Mouse (Mus musculus): ENCODE measurements around the gene Cpox.
"Not testable (repeated sequence)": the region's sequence is repeated elsewhere in the genome, so short reads cannot be mapped to it uniquely, and the experiment has no call there.

Gene Cpox

DNA sequence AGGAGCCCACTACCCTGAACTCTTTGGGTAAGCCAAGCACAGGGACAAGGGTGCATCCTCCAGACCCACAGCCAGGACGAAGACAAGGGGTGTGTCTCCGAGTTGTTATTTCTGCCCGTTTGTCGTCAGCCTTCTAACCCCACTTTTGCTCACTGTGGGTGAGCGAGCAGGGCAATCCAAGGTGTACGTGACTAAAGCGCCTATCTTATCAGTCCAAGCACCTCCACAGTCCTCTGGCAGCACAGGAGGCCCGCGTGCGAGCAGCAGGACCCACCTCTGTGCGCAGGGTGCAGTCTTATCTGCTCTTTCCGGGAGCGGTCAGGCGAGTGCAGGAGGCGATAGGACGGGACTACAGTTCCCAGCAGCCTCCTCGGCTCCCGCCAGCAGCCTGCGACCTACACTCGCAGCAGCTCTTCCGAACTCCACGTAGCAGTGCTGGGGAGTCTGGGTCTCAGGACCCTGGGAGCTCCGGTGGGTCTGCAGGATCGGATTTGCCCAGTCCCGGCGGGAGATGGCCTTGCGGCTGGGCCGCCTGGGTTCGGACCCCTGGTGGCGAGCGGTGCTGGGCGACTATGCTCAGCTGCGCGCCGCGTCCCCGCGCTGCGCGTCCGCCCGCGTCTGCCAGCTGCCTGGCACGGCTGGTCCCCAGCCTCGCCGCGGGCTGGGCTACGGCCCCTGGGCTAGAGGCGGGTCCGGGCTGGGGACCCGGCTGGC, at the start of gene Cpox:
Gene Cpox, plus strand, starts transcription at position 376 of the 714 bp plus-strand sequence.
- peak; percentile 62 for DNase-seq (ENCODE audit: low read depth)

DNA sequence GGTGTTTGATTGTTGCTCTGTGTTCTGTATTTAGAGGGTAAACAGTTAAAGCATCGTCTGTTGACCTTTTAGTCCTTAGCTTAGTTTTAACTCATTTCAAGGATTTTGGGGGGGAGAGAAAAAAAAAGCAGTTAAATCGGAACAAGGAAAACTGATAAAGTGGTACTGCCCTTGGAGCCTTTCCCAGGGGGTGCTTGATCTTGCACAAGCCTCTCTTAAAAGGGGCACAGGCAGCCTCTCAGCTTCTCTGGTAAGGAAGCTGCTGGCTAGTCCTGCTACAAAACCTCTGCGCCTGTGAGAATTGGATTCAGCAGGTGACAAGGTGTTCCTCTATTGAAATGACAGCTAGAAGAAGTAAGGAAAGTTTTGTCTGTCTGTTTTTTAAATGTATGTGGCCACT, 47.7 kb upstream of the Cpox start:
- DNase-seq (ENCODE audit: low read depth) = no peak

DNA sequence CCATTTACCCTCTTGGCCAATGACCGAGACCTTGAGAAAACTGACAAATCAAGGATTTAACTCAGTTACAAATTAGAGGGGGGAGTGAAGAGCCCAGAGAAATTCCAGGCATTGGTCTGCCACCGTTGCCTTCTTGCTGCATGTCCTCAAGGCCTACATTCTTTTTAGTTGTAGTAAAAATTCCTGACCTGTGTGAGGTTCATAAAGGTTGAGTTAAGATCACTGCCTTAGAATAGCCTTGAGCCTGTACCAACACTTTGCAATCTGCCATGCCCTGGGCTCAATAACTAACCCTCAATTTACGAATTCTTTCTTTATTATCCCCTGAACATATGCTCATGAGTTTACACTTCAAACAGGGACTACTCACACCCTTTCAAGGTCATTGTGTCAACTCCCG, 47.0 kb upstream of the Cpox start:
- no peak for DNase-seq (ENCODE audit: low read depth)

DNA sequence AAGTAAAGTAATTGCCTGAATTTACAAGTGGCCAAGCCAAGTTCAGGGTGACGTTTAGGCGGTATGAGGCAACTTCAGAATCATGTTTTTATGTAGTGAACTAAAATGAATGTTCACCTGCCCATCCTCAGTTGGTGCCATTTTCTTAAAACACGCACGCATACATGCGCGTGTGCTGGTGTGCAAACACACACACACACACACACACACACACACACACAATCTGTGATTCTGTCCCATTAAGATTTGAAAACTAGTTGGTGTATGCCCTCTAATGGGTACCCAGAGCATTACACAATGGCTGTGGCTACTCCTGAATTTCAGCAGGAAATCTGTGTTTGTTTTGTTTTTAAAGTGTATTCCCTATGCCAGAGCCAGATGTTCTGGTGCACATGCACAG, 46.1 kb upstream of the Cpox start:
- DNase-seq (ENCODE audit: low read depth) = no peak

DNA sequence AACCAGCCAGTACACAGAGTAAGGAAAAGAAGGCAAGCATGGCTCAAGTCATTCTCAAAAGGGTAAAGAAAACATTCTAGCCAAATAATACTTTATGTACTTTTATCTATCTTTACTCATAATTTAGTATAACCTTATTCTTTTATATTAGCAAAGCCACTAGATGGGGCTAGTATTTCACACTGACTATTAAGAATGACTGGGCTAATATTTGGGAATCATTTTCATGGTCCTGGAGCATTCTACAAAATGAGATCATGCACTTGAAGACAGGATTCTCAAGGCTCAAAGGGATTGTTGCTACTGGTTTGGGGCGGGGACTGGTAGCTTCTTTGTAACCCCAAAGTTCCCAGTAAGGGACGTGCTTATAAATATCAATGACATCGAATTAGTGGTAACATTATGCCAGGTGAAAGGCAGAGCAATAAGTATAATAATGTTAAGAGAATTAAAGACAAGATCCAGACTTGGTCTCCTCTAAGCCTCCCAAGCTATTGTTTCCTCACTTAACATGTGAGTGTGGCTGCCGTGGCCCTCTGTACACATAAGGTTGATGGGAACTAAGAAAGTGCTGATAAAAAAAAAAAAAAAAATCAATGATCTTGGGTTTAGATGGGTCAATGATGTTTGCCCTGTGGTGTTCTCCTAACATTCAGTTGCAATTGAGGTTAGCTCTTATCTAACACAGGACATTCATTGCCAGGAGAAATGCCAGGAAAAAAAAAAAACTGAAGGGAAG, 42.3 kb upstream of the Cpox start:
- no peak for DNase-seq (ENCODE audit: low read depth)

DNA sequence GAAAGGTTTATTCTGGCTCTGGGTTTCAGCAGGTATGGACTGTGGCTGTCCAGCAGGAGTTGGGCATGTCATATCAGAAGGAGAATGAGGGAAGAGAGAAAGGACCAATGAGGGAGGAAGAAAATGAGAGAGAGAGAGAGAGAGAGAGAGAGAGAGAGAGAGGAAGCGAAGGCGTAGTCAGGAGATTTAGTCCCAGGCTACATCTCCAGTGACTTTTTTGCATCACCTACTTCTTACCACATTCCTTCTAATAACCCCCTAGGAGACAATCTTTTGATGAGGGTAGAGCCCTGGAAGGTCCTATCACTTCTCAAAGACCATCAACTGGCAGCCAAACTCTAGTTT, 41.8 kb upstream of the Cpox start:
- DNase-seq (ENCODE audit: low read depth) = no peak

DNA sequence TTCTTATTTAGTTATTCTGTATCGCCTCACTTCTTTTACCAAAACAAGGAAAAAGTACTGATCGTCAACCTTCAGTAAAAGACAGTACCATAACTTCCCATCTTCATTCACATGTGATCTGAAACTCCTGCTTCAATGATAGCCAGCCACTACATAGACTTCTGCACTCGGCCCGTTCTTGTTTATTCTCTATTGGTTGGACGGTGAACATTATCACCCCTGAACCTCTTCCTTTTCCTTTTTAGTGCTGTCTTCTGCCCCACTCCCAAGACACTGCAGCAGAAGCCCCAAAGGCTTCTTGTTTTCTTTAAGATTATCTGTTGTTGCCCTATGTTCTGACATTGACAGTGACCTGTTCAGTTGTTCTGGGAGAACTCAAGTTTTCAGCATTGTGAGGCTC, 41.1 kb upstream of the Cpox start:
- DNase-seq (ENCODE audit: low read depth) = no peak

DNA sequence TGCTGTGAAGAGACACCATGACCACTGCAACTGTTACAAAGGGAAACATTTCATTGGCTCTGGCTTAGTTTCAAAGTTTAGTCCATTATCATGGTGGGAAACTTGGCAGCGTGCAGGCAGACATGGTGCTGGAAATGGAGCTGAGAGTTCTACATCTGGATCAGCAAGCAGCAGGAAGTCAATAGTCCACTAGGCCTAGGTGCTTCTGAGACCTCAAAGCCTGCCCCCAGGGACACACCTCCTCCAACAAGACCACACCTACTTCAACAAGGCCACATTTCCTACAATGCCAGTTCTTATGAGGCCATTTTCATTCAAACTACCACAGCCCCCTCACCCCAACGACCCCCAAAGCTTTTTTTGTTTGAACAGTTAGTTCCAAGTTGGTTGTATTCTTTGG, 40.4 kb upstream of the Cpox start:
- no peak for DNase-seq (ENCODE audit: low read depth)

DNA sequence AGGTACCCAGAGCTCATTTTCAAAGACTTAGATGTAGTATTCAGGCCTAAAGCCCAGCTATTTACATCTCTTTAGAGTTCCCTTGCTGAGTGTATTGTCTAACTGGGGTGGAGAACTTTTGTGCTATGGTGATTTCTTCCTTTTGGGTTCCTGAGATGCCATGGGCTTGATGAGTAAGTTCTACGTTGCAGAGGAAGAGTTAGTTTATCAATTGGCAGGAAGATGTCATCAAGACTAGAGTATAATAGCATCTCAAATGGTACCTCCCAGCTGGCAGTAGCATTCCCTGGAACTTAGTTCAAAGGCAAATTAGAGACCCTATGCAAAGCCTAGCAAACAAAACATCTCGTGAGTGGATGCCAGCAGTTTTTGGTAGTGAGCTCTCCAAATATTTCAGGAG, 34.2 kb upstream of the Cpox start:
- no peak for DNase-seq (ENCODE audit: low read depth)

DNA sequence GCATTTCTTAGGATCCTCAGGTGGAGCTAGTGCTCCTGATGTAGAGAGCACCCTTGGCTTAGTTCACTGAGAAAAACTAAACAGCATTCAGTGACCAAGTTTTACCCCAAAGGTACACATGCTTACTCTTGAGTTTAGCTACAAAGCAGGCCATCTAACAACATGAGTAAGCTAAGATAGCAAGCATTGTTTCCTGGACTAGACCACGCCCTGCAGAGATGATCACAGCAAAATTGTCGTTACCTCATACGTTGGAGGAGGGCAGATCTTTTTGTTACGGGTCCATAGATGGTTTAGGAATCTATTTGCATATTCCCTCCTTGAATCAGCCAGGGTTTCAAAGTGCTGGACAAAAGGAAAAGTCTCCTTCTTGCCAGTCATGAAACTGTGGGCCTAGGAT, 32.6 kb upstream of the Cpox start:
- DNase-seq (ENCODE audit: low read depth) = no peak

DNA sequence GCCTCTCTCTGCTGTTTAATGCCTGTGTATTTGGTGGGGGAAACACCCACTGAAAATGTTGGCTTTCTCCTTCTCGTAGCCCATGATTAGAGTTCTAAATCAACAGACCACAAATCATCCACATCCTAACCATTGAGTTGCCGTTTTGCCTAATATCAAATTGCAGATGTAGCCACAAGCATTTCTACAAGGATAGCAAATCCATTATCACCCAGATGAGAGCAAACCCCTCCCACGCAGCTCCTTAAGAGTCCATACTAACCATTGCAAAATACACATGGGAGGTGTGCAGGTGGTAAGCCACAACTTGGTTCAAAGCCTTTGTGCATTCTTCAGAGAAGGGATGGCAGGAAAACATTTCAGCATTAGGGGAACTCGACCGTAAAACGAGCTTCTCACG, 32.1 kb upstream of the Cpox start:
- DNase-seq (ENCODE audit: low read depth) = no peak

DNA sequence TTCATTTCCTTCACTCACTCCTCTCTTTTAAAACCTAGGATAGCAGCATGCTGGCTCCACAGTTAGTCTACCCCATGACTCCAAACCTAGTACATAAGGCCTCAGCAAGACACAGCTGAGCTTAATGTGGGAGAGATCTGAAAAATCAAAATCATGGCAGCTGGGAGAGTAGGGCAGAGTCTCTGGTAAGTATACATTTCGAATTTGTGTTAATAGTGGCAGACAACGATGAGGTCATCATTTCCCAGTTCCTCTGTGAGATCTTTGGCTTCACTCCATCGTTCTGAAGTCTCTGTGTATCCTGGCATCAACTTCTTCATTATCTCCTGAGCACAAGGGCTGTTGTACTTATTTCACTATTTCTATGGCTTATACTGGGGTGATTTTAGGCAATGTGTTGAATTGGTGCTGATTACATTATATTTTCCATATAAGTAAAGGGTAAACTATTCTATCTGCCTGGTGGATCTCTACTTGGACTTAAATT, 31.4 kb upstream of the Cpox start, which contains the start of gene E330017A01Rik:
Gene E330017A01Rik, minus strand, starts transcription at position 51 of the 487 bp plus-strand sequence.
- DNase-seq (ENCODE audit: low read depth) = no peak

DNA sequence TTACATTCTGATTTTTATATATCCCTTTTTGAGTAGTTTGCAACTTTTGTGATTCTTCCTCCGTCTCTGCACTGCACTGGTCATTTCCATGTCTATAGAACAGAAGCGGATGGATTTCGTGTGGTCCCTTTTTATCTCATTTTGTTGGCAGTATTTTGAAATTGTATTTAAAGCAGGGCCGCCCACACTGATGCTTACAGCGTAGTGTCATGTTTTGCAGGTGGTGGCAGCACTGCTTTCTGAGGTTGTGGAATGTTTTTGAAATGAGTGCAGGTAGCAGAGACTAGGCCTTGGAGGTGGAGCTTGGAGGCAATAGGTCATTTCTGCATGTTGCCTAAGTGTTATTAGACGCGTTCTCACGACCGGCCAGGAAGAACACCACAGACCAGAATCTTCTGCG, 20.1 kb upstream of the Cpox start:
- no peak for DNase-seq (ENCODE audit: low read depth)

DNA sequence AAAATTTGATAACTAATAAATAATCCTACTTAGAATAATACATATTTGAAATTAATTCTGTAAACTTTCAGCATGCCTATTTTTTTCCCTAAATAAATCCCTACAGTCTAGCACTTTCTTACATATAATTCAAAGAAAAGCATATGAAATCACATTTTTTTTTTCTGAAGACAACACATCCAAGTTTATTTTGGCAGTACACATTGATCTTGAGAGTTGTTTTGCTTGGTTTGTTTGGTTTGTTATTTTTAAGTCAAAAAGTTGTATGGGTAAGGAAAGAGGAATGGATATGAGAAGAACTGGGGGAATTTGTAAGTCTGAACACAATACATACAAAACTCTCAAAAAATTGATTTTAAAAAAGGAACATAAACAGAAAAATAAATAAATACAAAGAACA, 14.3 kb upstream of the Cpox start:
- no peak for DNase-seq (ENCODE audit: low read depth)

DNA sequence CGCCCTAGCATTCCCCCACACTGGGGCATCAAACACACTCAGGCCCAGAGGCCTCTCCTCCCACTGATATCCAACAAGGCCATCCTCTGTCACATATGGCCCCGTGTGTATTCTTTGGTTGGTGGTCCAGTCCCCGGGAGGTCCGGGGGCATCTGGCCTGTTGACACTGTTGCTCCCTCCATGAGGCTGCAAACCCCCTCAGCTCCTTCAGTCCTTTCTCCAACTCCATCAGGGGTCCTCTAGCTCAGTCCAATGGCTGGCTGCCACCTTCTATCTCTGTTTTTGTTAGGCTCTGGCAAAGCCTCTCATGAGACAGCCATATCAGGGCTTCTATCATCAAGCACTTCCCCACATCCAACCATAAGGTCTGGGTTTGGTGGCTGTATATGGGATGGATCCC, 13.6 kb upstream of the Cpox start:
- no peak for DNase-seq (ENCODE audit: low read depth)

DNA sequence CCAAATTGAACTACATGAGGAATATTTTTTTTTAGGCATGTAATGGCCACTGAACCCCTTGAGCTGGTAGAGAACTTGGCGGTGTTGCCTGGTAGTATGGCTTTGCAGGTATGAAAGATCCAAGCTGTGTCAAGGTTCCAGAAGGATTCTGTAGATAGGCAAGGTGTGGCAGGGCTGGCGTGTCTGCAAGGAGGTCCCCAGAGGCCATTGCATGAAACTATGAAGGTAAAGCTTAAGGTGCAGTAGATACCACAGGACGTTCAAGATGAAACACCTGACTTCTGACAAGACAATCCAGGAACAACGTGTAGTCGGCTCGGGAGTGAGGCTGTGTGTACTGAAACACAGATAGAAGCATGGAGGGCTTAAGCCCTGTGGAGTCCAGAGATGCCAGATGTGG, 11.4 kb upstream of the Cpox start:
- no peak for DNase-seq (ENCODE audit: low read depth)

DNA sequence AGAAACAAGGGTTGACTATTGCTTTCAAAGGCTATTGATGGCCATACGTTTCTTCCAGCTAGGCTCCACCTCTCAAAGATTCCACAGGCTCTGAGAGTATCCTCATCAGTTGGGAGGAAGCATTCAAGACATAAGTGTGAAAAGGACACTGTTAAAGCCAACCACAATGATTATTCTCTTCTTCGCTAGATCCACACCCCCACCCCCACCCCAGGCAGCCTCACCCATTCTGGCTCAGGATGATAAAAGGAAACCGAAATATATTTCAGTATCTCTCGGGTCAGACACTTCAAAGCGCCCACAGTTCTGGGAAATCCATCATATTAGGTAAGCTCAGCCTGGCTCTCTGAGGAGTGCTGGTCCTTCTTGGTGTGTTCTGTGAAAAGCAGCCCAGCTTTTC, 8.3 kb upstream of the Cpox start:
- no peak for DNase-seq (ENCODE audit: low read depth)

DNA sequence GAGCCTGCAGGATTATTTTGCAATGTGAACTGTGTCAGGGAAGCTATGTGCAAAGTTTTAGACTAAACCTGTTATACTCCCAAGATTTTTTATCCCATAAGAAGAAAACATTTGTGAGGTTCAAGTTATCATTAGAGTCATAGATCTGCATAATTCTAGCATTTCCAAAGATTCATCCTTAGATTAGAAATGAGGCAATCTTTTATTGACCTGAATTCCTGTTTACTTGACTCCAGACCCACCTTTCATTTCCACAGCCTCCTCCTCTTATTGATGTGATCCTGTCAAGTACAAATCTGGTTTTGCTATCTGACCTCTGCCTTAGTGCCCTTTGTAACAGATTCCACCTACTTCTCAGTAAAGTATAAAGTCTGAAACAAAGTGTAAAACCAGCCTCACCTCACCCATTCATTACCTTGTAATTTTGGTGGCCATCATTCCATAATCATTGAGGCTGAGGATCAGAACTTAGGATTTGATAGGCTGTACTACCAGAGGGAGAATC, 7.8 kb upstream of the Cpox start:
- DNase-seq (ENCODE audit: low read depth) = no peak

DNA sequence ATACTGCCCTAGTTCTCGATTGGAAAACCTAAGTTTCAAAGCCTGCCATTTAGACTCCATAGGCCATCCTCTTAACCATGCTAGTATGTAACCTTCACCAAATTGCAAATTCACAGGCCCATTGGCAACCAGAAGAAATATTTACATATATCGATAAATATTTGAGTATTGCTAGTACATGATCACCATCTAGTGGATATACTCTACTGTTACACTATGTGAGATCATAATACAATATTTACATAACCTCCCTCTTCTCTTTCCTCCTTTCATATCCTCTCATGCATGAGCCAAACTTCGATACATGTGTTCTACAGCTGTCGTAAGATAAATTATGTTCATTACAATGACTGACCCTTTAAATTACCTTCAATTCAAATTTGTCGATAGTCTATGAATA, 7.1 kb upstream of the Cpox start:
- DNase-seq (ENCODE audit: low read depth) = no peak

DNA sequence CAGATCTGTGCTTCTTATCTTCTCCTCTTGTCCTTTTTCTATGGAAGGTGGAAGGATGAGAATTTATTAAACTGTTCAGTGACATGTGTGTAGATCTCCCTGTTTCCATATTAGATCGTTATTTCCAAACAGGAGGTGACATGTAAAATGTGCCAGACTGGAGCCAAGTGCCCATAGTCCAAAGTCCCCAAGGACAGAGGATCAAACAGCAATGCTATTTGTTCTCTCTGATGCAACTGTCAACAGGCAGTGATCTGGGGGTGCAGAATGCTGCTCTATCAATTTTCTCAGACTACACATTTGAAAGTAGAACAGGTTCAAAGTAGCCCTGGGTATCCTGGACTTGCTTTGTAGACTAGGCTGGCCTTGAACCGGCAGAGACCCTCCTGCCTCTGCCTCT, 6.3 kb upstream of the Cpox start:
- DNase-seq (ENCODE audit: low read depth) = no peak

DNA sequence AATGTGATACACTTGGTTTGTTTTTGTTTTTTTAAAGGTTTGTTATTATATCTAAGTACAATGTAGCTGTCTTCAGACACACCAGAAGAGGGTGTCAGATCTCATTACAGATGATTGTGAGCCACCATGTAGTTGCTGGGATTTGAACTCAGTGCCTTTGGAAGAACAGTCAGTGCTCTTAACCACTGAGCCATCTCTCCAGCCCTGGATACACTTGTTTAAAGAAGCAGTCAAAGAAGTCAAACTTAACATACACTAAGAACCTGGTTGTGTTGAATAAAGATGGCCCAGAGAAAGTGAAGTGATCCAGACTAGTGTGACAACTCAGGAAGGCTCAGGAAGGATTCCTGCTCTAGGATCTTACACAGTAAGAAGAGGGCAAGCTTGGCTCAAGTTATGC, 5.0 kb upstream of the Cpox start:
- DNase-seq (ENCODE audit: low read depth) = not testable (repeated sequence)

DNA sequence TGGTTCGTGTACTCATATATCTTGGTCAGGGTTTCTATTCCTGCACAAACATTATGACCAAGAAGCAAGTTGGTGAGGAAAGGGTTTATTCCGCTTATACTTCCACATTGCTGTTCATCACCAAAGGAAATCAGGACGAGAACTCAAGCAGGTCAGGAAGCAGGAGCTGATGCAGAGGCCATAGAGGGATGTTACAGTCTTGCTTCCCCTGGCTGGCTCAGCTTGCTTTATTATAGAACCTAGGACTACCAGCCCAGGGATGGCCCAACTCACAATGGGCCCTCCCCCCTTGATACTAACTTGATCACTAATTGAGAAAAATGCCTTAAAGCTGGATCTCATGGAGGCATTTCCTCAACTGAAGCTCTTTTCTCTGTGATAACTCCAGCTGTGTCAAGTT, 3.4 kb upstream of the Cpox start:
- DNase-seq (ENCODE audit: low read depth) = not testable (repeated sequence)

DNA sequence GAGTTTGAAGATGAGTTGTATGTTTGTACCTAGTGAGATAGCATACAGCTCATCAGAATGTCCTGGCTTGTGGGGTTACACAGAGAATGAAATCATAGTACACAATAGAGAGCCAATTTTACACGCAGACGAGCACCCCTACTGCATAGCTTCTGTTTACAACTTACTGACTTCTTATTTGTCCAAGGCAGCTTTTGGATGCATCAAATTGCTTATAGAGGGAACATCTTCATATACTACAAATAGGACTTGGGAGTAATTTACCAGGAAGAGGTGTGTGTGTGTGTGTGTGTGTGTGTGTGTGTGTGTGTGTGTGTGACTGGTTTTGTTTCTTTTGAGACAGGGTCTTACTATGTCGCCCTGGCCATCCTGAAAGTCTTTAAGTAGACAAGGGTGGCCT, 1.5 kb upstream of the Cpox start:
- DNase-seq (ENCODE audit: low read depth) = no peak

DNA sequence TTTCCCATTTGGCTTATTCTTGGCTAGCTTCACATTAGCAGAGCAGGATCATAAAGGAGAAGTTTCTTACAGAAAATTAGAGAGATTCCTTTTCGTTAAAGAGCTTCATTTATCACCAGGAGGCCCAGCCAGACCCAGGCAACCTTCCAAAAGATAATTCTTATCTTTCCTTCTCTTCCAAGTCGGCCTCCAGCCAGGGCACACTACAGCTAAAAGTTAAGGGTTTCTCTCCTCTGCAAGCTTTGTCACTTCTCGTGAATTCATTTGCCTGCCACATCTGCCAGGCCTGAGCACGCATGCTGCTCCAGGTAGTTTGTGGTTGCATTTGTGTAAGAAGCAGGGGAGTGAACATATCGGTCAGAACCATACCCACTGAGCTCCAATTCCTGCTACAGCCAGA, 828 bp upstream of the Cpox start:
- no peak for DNase-seq (ENCODE audit: low read depth)
